Mouse (Mus musculus) limb, embryonic 15.5 days (tissue): ENCODE measurements around the gene Gm20821. TPM values are rescaled to one million over a fixed set of nuclear protein-coding genes. Genes with fewer than 3 reads are reported as not detected.
"Not testable (repeated sequence)": the region's sequence is repeated elsewhere in the genome, so short reads cannot be mapped to it uniquely, and the experiment has no call there.

Source experiments
- ATAC-seq: fragments of 200-750 bp; cut with Nextera tagmentation; 2 replicates; pipeline ENCODE4 v1.8.0; 2017; ENCODE audit warnings: low read depth, moderate TSS enrichment; ENCODE audit not compliant: insufficient number of reproducible peaks, low FRiP score, low TSS enrichment
- H3K27ac ChIP-seq: fragments of 300-500 bp; sonication (generic); 2 replicates; pipeline ENCODE4 v1.5.1; 2015; ENCODE audit warnings: moderate library complexity, mild to moderate bottlenecking, inconsistent platforms
- H3K27me3 ChIP-seq: fragments of 300-500 bp; sonication (generic); 2 replicates; pipeline ENCODE4 v1.6.1; 2015; ENCODE audit warnings: inconsistent platforms
- H3K36me3 ChIP-seq: fragments of 300-500 bp; sonication (generic); 2 replicates; pipeline ENCODE4 v1.6.1; 2015; ENCODE audit warnings: inconsistent platforms
- H3K4me1 ChIP-seq: fragments of 300-500 bp; sonication (generic); 2 replicates; pipeline ENCODE4 v1.6.1; 2015; ENCODE audit warnings: inconsistent platforms
- H3K4me2 ChIP-seq: fragments of 300-500 bp; sonication (generic); 2 replicates; pipeline ENCODE4 v1.6.1; 2015; ENCODE audit warnings: mild to moderate bottlenecking, inconsistent platforms
- H3K4me3 ChIP-seq: fragments of 300-500 bp; sonication (generic); 2 replicates; pipeline ENCODE4 v1.5.1; 2015; ENCODE audit warnings: mild to moderate bottlenecking, inconsistent platforms
- H3K9ac ChIP-seq: fragments of 300-500 bp; sonication (generic); 2 replicates; pipeline ENCODE4 v1.6.1; 2015; ENCODE audit warnings: inconsistent platforms
- H3K9me3 ChIP-seq: fragments of 300-500 bp; sonication (generic); 2 replicates; pipeline ENCODE4 v1.6.1; 2016; ENCODE audit warnings: inconsistent platforms
- WGBS: fragments of 180-500 bp; shearing (Covaris S2); methylation state at CpG from one replicate; pipeline ENCODE4 v1.1.7; 2015; 5-methylcytosine and 5-hydroxymethylcytosine counted together
- polyA plus RNA-seq: library from polyadenylated mRNA; unstranded; fragments of >200 nt; fragmentation: Nextera tagmentation; extraction: Ambion mirVana; gene quantifications from 2 replicates; pipeline ENCODE4 v1.2.1, GENCODE M21; 2015

Gm20821 gene
- polyA plus RNA-seq = not detected in 2 replicates

DNA sequence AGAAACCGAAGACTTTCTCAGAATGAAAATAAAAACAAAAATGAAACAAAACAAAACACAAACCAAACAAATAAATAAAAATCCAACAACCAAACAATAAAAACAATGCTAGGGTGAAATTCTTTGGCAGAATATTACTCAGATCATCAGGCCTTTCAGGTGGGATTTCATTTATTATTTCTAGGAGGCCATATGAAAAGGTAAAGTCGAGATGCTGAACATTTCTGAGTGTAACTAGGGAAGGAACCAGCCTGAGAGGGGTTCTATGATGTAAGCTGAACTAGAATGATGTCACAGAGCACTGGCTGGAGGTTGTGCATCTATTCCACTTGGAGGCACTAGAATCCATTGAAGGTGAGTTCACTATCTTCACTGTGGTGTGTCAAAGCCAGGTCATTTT, at the start of gene Gm20821:
Gene Gm20821 (plus strand): TSS at position 301 of the 400 bp plus-strand sequence.
- 10% methylated on average over 1 of the region's 2 CpGs for WGBS
- H3K4me1 ChIP-seq, H3K4me2 ChIP-seq, H3K4me3 ChIP-seq, H3K27ac ChIP-seq, H3K9ac ChIP-seq, H3K27me3 ChIP-seq, H3K9me3 ChIP-seq, H3K36me3 ChIP-seq, ATAC-seq: not testable (repeated sequence)
